Mouse (Mus musculus): ENCODE results near the gene Hgfac. TPM values are rescaled to one million over a fixed set of nuclear protein-coding genes. Genes with fewer than 3 reads are reported as not detected.

The Hgfac gene
- polyA plus RNA-seq (2014; fragmentation: Nextera tagmentation; extraction: Ambion mirVana), result 1.3 and 1.7 TPM in 2 replicates

DNA sequence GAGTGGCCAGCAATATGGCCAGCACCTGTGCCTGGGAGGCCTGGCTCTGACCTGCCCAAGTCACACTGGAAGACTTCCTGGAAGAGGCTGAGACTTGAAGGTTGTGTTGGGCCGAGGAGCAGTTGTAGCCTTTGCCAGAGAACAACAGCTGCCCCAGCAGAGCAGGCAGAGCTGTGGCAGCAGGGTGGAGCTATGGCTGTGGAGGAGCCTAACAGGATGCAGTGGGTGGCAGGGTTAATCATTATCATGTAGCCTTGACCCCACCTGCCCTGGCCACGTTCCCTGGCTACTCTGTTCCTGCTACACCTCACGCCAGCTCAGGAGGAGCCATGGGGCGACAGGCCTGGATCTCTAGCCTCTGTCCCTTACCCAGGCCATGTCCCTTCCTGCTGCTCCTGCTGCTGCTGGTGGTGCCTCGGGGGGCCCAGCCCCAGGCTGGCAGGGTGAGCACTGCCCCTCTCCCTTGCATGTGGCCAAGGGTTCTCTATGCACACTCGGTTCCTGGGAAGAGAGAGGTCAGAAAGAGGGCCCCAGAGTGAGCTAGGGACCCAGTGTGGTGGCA is at the start of gene Hgfac:
Gene Hgfac, plus strand, starts transcription at position 242 of the 562 bp plus-strand sequence.
- Histone ChIP-seq H3K27ac (ENCODE audit: low read depth) (no peak within 1 kb of the TSS), H3K36me3 (ENCODE audit: control insufficient read depth, insufficient read depth, low read length) (no peaks in the 10 kb centered on the region), H3K9ac (ENCODE audit: low read length) (no peak within 1 kb of the TSS), H3K4me3 (ENCODE audit: low read depth, low read length) (no peak within 1 kb of the TSS), H3K9me3 (ENCODE audit: control insufficient read depth, low read length) (no peaks in the 10 kb centered on the region), H3K4me2 (ENCODE audit: low read length) (no peak within 1 kb of the TSS), H3K27me3 (replicated peaks; ENCODE audit: control insufficient read depth, insufficient read depth, low read length) (no peaks in the 10 kb centered on the region), H3K4me1 (replicated peaks; ENCODE audit: control insufficient read depth, insufficient read depth, low read length) (no peaks in the 10 kb centered on the region)
- ATAC-seq (replicated peaks; ENCODE audit: low FRiP score, low TSS enrichment, low read depth) (no peak), DNase-seq (ENCODE audit: low spot score) (no peak)
- 34% methylated on average over 6 of the region's 6 CpGs for WGBS

- no peak overlapping the region for H3K9ac ChIP-seq (ENCODE audit: low read length)
- no peak for ATAC-seq (replicated peaks; ENCODE audit: low FRiP score, low TSS enrichment, low read depth)
These were observed 42.6 kb upstream of the Hgfac start for GRCm38 (mm10) chr5:34998754-34999153.

DNA sequence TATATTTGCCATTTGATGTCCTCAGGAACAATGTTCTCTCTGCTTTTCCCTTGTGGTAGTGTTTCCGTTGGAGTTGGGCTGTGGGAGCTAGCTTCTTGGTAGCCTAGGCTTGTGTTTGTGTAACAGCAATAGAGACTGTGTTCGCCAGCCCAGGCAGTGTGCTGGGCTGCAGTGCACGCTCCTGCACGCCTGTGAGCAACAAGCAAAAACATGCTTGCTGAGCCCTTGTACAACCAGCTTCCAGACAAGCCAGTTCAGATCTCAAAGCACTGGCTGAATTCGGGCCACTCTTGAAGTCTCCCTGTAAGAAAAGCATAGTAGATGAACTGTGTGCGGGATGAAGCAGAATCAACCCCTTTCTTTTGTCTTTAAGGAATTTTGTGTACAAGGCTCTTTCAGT is 42.0 kb upstream of the Hgfac start:
- Histone ChIP-seq H3K4me1 (replicated peaks; ENCODE audit: control insufficient read depth, insufficient read depth, low read length) (no peaks in the 10 kb centered on the region), H3K36me3 (ENCODE audit: control insufficient read depth, insufficient read depth, low read length) (0 out of 2 replicates have a peak, but pooled peaks cover 3% of the 10 kb centered on the region), H3K27ac (ENCODE audit: low read depth) (no peak overlapping the region), H3K4me2 (ENCODE audit: low read length) (no peak overlapping the region), H3K27me3 (replicated peaks; ENCODE audit: control insufficient read depth, insufficient read depth, low read length) (no peaks in the 10 kb centered on the region), H3K9ac (ENCODE audit: low read length) (no peak overlapping the region), H3K9me3 (ENCODE audit: control insufficient read depth, low read length) (no peaks in the 10 kb centered on the region), H3K4me3 (ENCODE audit: low read depth, low read length) (no peak overlapping the region)
- ATAC-seq (replicated peaks; ENCODE audit: low FRiP score, low TSS enrichment, low read depth), result no peak
- no peak for DNase-seq (ENCODE audit: low spot score)
- WGBS, result 80% methylated on average over 6 of the region's 6 CpGs

More at GRCm38 (mm10) chr5:34998754-34999153, 42.6 kb upstream of the Hgfac start:
- H3K36me3 ChIP-seq (ENCODE audit: control insufficient read depth, insufficient read depth, low read length), result 0 out of 2 replicates have a peak, but pooled peaks cover 6% of the 10 kb centered on the region
- no peak for DNase-seq (ENCODE audit: low spot score)
- no peaks in the 10 kb centered on the region for H3K27me3 ChIP-seq (replicated peaks; ENCODE audit: control insufficient read depth, insufficient read depth, low read length)
- no peaks in the 10 kb centered on the region for H3K9me3 ChIP-seq (ENCODE audit: control insufficient read depth, low read length)
- no peaks in the 10 kb centered on the region for H3K4me1 ChIP-seq (replicated peaks; ENCODE audit: control insufficient read depth, insufficient read depth, low read length)
- no peak overlapping the region for H3K4me2 ChIP-seq (ENCODE audit: low read length)
- H3K4me3 ChIP-seq (ENCODE audit: low read depth, low read length), result no peak overlapping the region
- WGBS, result 59% methylated on average over 3 of the region's 3 CpGs
- H3K27ac ChIP-seq (ENCODE audit: low read depth), result no peak overlapping the region

DNA sequence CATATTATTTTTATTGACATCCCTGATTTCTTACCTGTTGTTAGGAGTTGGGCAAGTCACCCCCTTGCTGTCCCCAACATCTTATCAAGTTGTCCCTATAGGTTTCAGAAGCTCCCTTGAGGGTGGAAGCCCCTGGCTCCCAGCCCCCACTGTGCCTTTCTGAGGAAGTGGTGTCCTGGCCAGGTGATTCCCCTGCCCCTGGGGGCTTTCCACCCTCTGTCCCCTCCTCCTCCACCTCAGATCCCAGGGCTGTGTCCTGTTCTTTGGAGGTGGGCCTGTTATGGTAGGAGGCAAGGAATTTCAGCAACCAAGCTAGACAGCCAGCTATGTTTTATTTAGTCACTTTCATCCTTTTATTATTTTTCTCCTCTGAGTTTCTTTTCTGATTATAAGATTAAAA is 41.0 kb upstream of the Hgfac start:
- H3K4me1 ChIP-seq (replicated peaks; ENCODE audit: control insufficient read depth, insufficient read depth, low read length), result no peaks in the 10 kb centered on the region
- H3K27me3 ChIP-seq (replicated peaks; ENCODE audit: control insufficient read depth, insufficient read depth, low read length), result no peaks in the 10 kb centered on the region
- DNase-seq (ENCODE audit: low spot score) (no peak), ATAC-seq (replicated peaks; ENCODE audit: low FRiP score, low TSS enrichment, low read depth) (no peak)
- H3K9me3 ChIP-seq (ENCODE audit: control insufficient read depth, low read length), result no peaks in the 10 kb centered on the region
- H3K4me3 ChIP-seq (ENCODE audit: low read depth, low read length), result no peak overlapping the region
- H3K36me3 ChIP-seq (ENCODE audit: control insufficient read depth, insufficient read depth, low read length), result no peaks in the 10 kb centered on the region
- H3K27ac ChIP-seq (ENCODE audit: low read depth), result no peak overlapping the region
- no peak overlapping the region for H3K4me2 ChIP-seq (ENCODE audit: low read length)
- H3K9ac ChIP-seq (ENCODE audit: low read length), result no peak overlapping the region

DNA sequence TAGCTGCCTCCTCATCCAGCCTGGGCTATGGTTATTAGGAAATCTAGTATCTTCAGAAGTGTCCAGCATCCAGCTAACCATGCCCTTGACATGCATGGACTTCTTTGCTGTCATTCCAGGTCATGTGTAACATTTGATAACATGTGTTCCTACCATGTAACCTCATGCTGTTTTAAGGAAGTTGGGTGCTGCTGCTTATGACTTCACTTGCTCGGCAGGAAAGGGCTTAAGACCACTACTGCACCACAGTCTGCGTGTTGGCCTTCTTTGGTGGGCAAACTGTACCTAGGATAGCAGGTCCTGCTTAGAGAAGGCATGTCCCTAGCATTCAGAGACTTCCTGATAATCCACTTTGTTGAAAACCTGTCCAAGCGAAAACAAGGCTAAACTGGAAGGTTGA is 40.2 kb upstream of the Hgfac start:
- no peaks in the 10 kb centered on the region for H3K36me3 ChIP-seq (ENCODE audit: control insufficient read depth, insufficient read depth, low read length)
- no peak for ATAC-seq (replicated peaks; ENCODE audit: low FRiP score, low TSS enrichment, low read depth)
- no peak for DNase-seq (ENCODE audit: low spot score)
- 72% methylated on average over 3 of the region's 3 CpGs for WGBS
- no peaks in the 10 kb centered on the region for H3K9me3 ChIP-seq (ENCODE audit: control insufficient read depth, low read length)
- H3K4me1 ChIP-seq (replicated peaks; ENCODE audit: control insufficient read depth, insufficient read depth, low read length), result no peaks in the 10 kb centered on the region
- H3K27me3 ChIP-seq (replicated peaks; ENCODE audit: control insufficient read depth, insufficient read depth, low read length), result no peaks in the 10 kb centered on the region
- no peak overlapping the region for H3K4me2 ChIP-seq (ENCODE audit: low read length)
- no peak overlapping the region for H3K4me3 ChIP-seq (ENCODE audit: low read depth, low read length)
- no peak overlapping the region for H3K9ac ChIP-seq (ENCODE audit: low read length)
- no peak overlapping the region for H3K27ac ChIP-seq (ENCODE audit: low read depth)

GRCm38 (mm10) chr5:35003611-35004162 is 37.6 kb upstream of the Hgfac start:
- Histone ChIP-seq H3K4me1 (replicated peaks; ENCODE audit: control insufficient read depth, insufficient read depth, low read length) (no peaks in the 10 kb centered on the region), H3K4me3 (ENCODE audit: low read depth, low read length) (no peak overlapping the region), H3K9ac (ENCODE audit: low read length) (no peak overlapping the region), H3K27ac (ENCODE audit: low read depth) (no peak overlapping the region), H3K9me3 (ENCODE audit: control insufficient read depth, low read length) (no peaks in the 10 kb centered on the region), H3K36me3 (ENCODE audit: control insufficient read depth, insufficient read depth, low read length) (no peaks in the 10 kb centered on the region), H3K27me3 (replicated peaks; ENCODE audit: control insufficient read depth, insufficient read depth, low read length) (no peaks in the 10 kb centered on the region), H3K4me2 (ENCODE audit: low read length) (no peak overlapping the region)
- ATAC-seq (replicated peaks; ENCODE audit: low FRiP score, low TSS enrichment, low read depth), result no peak
- no peak for DNase-seq (ENCODE audit: low spot score)
- WGBS, result 75% methylated on average over 7 of the region's 7 CpGs

DNA sequence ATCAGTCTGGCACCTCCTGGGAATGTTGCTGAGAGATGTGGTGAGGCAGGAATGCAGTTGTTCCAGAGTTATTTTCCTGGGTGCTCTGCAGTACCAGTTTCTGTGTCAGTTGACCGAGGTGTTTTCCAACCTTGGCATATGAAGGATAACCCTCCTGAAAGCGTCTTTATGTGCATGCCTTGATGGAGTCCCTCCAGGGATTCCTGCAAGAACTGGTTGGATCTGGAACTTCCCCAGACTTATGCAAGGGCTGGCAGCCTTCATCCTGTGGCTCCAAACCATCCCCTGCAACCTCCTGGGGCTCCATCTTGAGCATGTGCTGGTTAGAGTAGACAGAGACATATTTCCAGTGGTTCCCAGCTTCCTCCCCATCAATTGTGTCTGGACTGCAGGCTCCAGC is 36.5 kb upstream of the Hgfac start:
- no peak for ATAC-seq (replicated peaks; ENCODE audit: low FRiP score, low TSS enrichment, low read depth)
- H3K4me1 ChIP-seq (replicated peaks; ENCODE audit: control insufficient read depth, insufficient read depth, low read length), result no peaks in the 10 kb centered on the region

DNA sequence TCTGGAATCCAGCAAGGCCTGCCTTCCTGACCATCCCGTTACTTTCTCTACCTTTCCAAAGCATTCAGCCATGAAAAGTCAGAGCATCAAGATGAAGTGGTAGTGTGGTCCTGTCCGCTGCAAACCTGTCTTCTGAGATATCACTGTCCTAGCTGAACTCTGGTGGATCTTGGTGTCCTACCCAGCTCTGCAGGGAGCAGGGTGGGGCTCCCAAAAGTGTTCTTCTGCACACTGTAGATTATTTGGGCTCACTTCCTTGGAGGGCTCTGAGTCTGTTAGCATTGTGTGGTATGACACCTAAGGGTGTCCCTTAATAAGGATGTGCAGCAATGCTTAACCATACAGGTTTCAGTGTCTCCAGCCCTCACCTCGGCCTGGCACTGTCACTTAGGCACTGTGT is 35.6 kb upstream of the Hgfac start:
- no peak overlapping the region for H3K4me3 ChIP-seq (ENCODE audit: low read depth, low read length)
- WGBS, result 89% methylated on average over 3 of the region's 3 CpGs

More for the DNA sequence above, 36.5 kb upstream of the Hgfac start:
- 91% methylated on average over 2 of the region's 2 CpGs for WGBS
- no peak for DNase-seq (ENCODE audit: low spot score)
- H3K4me3 ChIP-seq (ENCODE audit: low read depth, low read length), result no peak overlapping the region
- H3K9ac ChIP-seq (ENCODE audit: low read length), result no peak overlapping the region
- H3K27me3 ChIP-seq (replicated peaks; ENCODE audit: control insufficient read depth, insufficient read depth, low read length), result no peaks in the 10 kb centered on the region
- no peaks in the 10 kb centered on the region for H3K36me3 ChIP-seq (ENCODE audit: control insufficient read depth, insufficient read depth, low read length)
- H3K9me3 ChIP-seq (ENCODE audit: control insufficient read depth, low read length), result no peaks in the 10 kb centered on the region
- H3K4me2 ChIP-seq (ENCODE audit: low read length), result no peak overlapping the region
- H3K27ac ChIP-seq (ENCODE audit: low read depth), result no peak overlapping the region

GRCm38 (mm10) chr5:35006599-35006998 is 34.7 kb upstream of the Hgfac start:
- no peak overlapping the region for H3K9ac ChIP-seq (ENCODE audit: low read length)
- no peak overlapping the region for H3K4me3 ChIP-seq (ENCODE audit: low read depth, low read length)
- H3K4me1 ChIP-seq (replicated peaks; ENCODE audit: control insufficient read depth, insufficient read depth, low read length), result no peaks in the 10 kb centered on the region
- no peak overlapping the region for H3K27ac ChIP-seq (ENCODE audit: low read depth)
- no peaks in the 10 kb centered on the region for H3K27me3 ChIP-seq (replicated peaks; ENCODE audit: control insufficient read depth, insufficient read depth, low read length)
- H3K9me3 ChIP-seq (ENCODE audit: control insufficient read depth, low read length), result no peaks in the 10 kb centered on the region
- 0 out of 2 replicates have a peak, but pooled peaks cover 7% of the 10 kb centered on the region for H3K36me3 ChIP-seq (ENCODE audit: control insufficient read depth, insufficient read depth, low read length)
- 55% methylated on average over 2 of the region's 2 CpGs for WGBS
- DNase-seq (ENCODE audit: low spot score) (no peak), ATAC-seq (replicated peaks; ENCODE audit: low FRiP score, low TSS enrichment, low read depth) (no peak)
- no peak overlapping the region for H3K4me2 ChIP-seq (ENCODE audit: low read length)

More for the DNA sequence above, 35.6 kb upstream of the Hgfac start:
- no peak overlapping the region for H3K4me2 ChIP-seq (ENCODE audit: low read length)
- no peaks in the 10 kb centered on the region for H3K4me1 ChIP-seq (replicated peaks; ENCODE audit: control insufficient read depth, insufficient read depth, low read length)
- no peak for DNase-seq (ENCODE audit: low spot score)
- ATAC-seq (replicated peaks; ENCODE audit: low FRiP score, low TSS enrichment, low read depth), result no peak
- no peaks in the 10 kb centered on the region for H3K27me3 ChIP-seq (replicated peaks; ENCODE audit: control insufficient read depth, insufficient read depth, low read length)
- H3K9ac ChIP-seq (ENCODE audit: low read length), result no peak overlapping the region
- no peaks in the 10 kb centered on the region for H3K9me3 ChIP-seq (ENCODE audit: control insufficient read depth, low read length)
- H3K27ac ChIP-seq (ENCODE audit: low read depth), result no peak overlapping the region
- H3K36me3 ChIP-seq (ENCODE audit: control insufficient read depth, insufficient read depth, low read length), result 0 out of 2 replicates have a peak, but pooled peaks cover 2% of the 10 kb centered on the region

All from intestine, embryonic 14.5 days (tissue).